In the genomic region with DNA sequence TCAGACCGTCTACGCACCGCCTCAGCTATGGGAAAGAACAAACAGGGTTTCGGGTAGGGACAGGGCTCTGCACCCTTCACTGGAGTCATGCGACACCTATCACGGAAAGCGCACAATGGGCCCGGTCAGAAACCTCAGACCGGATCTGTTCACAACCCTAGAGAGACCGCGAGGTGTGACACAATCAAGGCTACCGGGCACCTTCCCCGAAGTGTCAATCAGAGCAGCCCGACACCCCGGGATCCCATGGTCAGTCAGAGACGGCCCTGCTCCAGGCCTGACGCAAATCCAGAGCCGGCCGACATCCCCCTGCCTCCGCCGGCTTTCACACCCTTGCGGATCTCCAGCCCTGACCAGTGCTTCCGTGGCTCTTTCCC, we compare ENCODE assay signal across 8 mouse cellular contexts. TPM values are rescaled to one million over a fixed set of nuclear protein-coding genes. Genes with fewer than 3 reads are reported as not detected.
DNase-seq lines count a peak whose midpoint lies in the region; ATAC-seq lines count a peak whose summit lies in the region.

No protein-coding gene starts in this region.

- peak overlapping the region; percentile 62 for H3K4me2 ChIP-seq in embryonic facial prominence, embryonic 12.5 days (replicated peaks)
- H3K4me2 ChIP-seq in midbrain, embryonic 16.5 days (ENCODE audit: low read length): peak overlapping the region; percentile 56

- ATAC-seq in frontal cortex, adult (ENCODE audit: low TSS enrichment): peak; percentile 44
- ATAC-seq in embryonic facial prominence, embryonic 12.5 days (ENCODE audit: insufficient number of reproducible peaks, insufficient read depth, low FRiP score, low TSS enrichment): peak; percentile 64
- peak; percentile 86 for ATAC-seq in midbrain, embryonic 16.5 days

- under 1% methylated on average over 23 of the region's 23 CpGs for WGBS in embryonic facial prominence, embryonic 12.5 days
- WGBS in limb, embryonic 10.5 days: under 1% methylated on average over 23 of the region's 23 CpGs
- 0% methylated on average over 23 of the region's 23 CpGs for WGBS in midbrain, embryonic 16.5 days

- DNase-seq in frontal cortex, postnatal 14 days (ENCODE audit: low spot score in 2 of 2): no peak
- peak; percentile 65 for DNase-seq in 3T3-L1 (ENCODE audit: low read depth, low spot score)
- no peak for DNase-seq in limb, embryonic 10.5 days (ENCODE audit: low spot score)
- DNase-seq in layer of hippocampus, postnatal 14 days (ENCODE audit: low spot score in 2 of 2): no peak
- DNase-seq in thymus, postnatal 4 days: no peak

- H3K27me3 ChIP-seq in embryonic facial prominence, embryonic 12.5 days: no peaks in the 10 kb centered on the region
- no peaks in the 10 kb centered on the region for H3K27me3 ChIP-seq in limb, embryonic 10.5 days (ENCODE audit: low read depth, poor library complexity, severe bottlenecking)
- H3K27me3 ChIP-seq in midbrain, embryonic 16.5 days (ENCODE audit: control insufficient read depth, insufficient read depth, low read depth, low read length): no peaks in the 10 kb centered on the region

- H3K9me3 ChIP-seq in embryonic facial prominence, embryonic 12.5 days: no peaks in the 10 kb centered on the region
- H3K9me3 ChIP-seq in limb, embryonic 10.5 days (replicated peaks): no peaks in the 10 kb centered on the region
- H3K9me3 ChIP-seq in midbrain, embryonic 16.5 days (replicated peaks; ENCODE audit: control insufficient read depth, low read length, poor library complexity, severe bottlenecking): no peaks in the 10 kb centered on the region

- peak overlapping the region; percentile 68 for H3K4me3 ChIP-seq in embryonic facial prominence, embryonic 12.5 days
- peak overlapping the region; percentile 84 for H3K4me3 ChIP-seq in limb, embryonic 10.5 days
- peak overlapping the region; percentile 88 for H3K4me3 ChIP-seq in midbrain, embryonic 16.5 days (ENCODE audit: low read depth, low read length)

- peak overlapping the region; percentile 65; the same call in 1 of the 2 replicates for H3K27ac ChIP-seq in embryonic facial prominence, embryonic 12.5 days
- peak overlapping the region; percentile 89 for H3K27ac ChIP-seq in limb, embryonic 10.5 days
- peak overlapping the region; percentile 83 for H3K27ac ChIP-seq in midbrain, embryonic 16.5 days (ENCODE audit: low read length)

- no peaks in the 10 kb centered on the region for H3K4me1 ChIP-seq in embryonic facial prominence, embryonic 12.5 days
- peaks cover 18% of the 10 kb centered on the region for H3K4me1 ChIP-seq in limb, embryonic 10.5 days
- peaks cover 11% of the 10 kb centered on the region for H3K4me1 ChIP-seq in midbrain, embryonic 16.5 days (ENCODE audit: control insufficient read depth, insufficient read depth, low read length)

- H3K9ac ChIP-seq in embryonic facial prominence, embryonic 12.5 days: peak overlapping the region; percentile 75
- H3K9ac ChIP-seq in midbrain, embryonic 16.5 days (ENCODE audit: low read depth, low read length): peak overlapping the region; percentile 84

- no peaks in the 10 kb centered on the region for H3K36me3 ChIP-seq in embryonic facial prominence, embryonic 12.5 days
- no peaks in the 10 kb centered on the region for H3K36me3 ChIP-seq in limb, embryonic 10.5 days
- no peaks in the 10 kb centered on the region for H3K36me3 ChIP-seq in midbrain, embryonic 16.5 days (ENCODE audit: control insufficient read depth, insufficient read depth, low read length)

RNA-seq across cellular contexts. Expression of a gene that starts 0.4 kb away (rescaled TPM):
- 39.0 and 39.2 TPM in 2 replicates for polyA plus RNA-seq in embryonic facial prominence, embryonic 12.5 days (2016; fragmentation: Nextera tagmentation; extraction: Ambion mirVana)
- polyA plus RNA-seq in limb, embryonic 10.5 days (2016; fragmentation: Nextera tagmentation; extraction: Ambion mirVana): 18.0 and 26.2 TPM in 2 replicates
- polyA plus RNA-seq in midbrain, embryonic 16.5 days (2015; fragmentation: Nextera tagmentation; extraction: Ambion mirVana): 35.3 and 38.5 TPM in 2 replicates
- total RNA-seq in layer of hippocampus, postnatal 14 days (2021): 10 to 100 TPM; 23.8 to 28.5 TPM

RNA-seq across cellular contexts. Expression of a gene that starts 57.6 kb away (rescaled TPM):
- polyA plus RNA-seq in embryonic facial prominence, embryonic 12.5 days (2016; fragmentation: Nextera tagmentation; extraction: Ambion mirVana): 25.6 and 28.1 TPM in 2 replicates
- 18.0 and 20.3 TPM in 2 replicates for polyA plus RNA-seq in limb, embryonic 10.5 days (2016; fragmentation: Nextera tagmentation; extraction: Ambion mirVana)
- 25.9 and 27.4 TPM in 2 replicates for polyA plus RNA-seq in midbrain, embryonic 16.5 days (2015; fragmentation: Nextera tagmentation; extraction: Ambion mirVana)
- 10 to 100 TPM; 24.9 to 28.9 TPM for total RNA-seq in layer of hippocampus, postnatal 14 days (2021)
